Mouse (Mus musculus) adrenal gland, adult (tissue): ENCODE measurements at regions not wholly inside any gene's neighbourhood (a gene's known extent, or its start where the extent isn't known, plus 50 kb on each side); places are given as distances from the start of the nearest gene placed in this dataset.
A peak's percentile ranks its signal among the peaks of the same experiment; 100 is the strongest.

Experiments
- DNase-seq, 2 experiments: peaks; one replicate each; pipeline ENCODE4 v3.0.0; 2022 to 2023; ENCODE audit warnings: low spot score in 1 of 2; ENCODE audit not compliant: inconsistent age in 2 of 2

- DNase-seq = peak in 1 of 2 experiments; percentile 27
Observed at GRCm38 (mm10) chr4:105629581-105629980, 160.1 kb upstream of the Gm12728 start.

- no peak for DNase-seq
Observed at GRCm38 (mm10) chr4:105630595-105631369, 158.9 kb upstream of the Gm12728 start.

GRCm38 (mm10) chr4:105632581-105633358, 156.9 kb upstream of the Gm12728 start:
- no peak for DNase-seq

- no peak for DNase-seq
Observed at GRCm38 (mm10) chr4:105633789-105634188, 155.9 kb upstream of the Gm12728 start.

- DNase-seq = peak; percentile 7 to 60
Observed at GRCm38 (mm10) chr4:105640793-105641192, 148.9 kb upstream of the Gm12728 start.

- peak in 1 of 2 experiments; percentile 40 for DNase-seq
Observed at GRCm38 (mm10) chr4:105641582-105641981, 148.1 kb upstream of the Gm12728 start.

GRCm38 (mm10) chr4:105648820-105649446, 140.7 kb upstream of the Gm12728 start:
- no peak for DNase-seq

- no peak for DNase-seq
Observed at GRCm38 (mm10) chr4:105649447-105649833, 140.2 kb upstream of the Gm12728 start.

GRCm38 (mm10) chr4:105656071-105656655, 133.5 kb upstream of the Gm12728 start:
- peak in 1 of 2 experiments; percentile 7 for DNase-seq

- no peak for DNase-seq
Observed at GRCm38 (mm10) chr4:105658581-105658980, 131.1 kb upstream of the Gm12728 start.

GRCm38 (mm10) chr4:105676690-105677089, 113.0 kb upstream of the Gm12728 start:
- DNase-seq = no peak

GRCm38 (mm10) chr4:105690716-105691115, 99.0 kb upstream of the Gm12728 start:
- DNase-seq = no peak

- no peak for DNase-seq
Observed at GRCm38 (mm10) chr4:105692380-105692779, 97.3 kb upstream of the Gm12728 start.

- DNase-seq = no peak
Observed at GRCm38 (mm10) chr4:105695895-105696294, 93.8 kb upstream of the Gm12728 start.

- no peak for DNase-seq
Observed at GRCm38 (mm10) chr4:105697123-105697522, 92.5 kb upstream of the Gm12728 start.

- DNase-seq = no peak
Observed at GRCm38 (mm10) chr4:105702036-105702435, 87.6 kb upstream of the Gm12728 start.

GRCm38 (mm10) chr4:105703408-105703807, 86.3 kb upstream of the Gm12728 start:
- DNase-seq = no peak

- no peak for DNase-seq
Observed at GRCm38 (mm10) chr4:105704271-105704670, 85.4 kb upstream of the Gm12728 start.

- DNase-seq = peak; percentile 43 to 89
Observed at GRCm38 (mm10) chr4:105705996-105706395, 83.7 kb upstream of the Gm12728 start.

GRCm38 (mm10) chr4:105708080-105708796, 81.4 kb upstream of the Gm12728 start:
- no peak for DNase-seq

GRCm38 (mm10) chr4:105713956-105714355, 75.7 kb upstream of the Gm12728 start:
- no peak for DNase-seq
